Mouse (Mus musculus): ENCODE data around the gene Abcg3. TPM values are rescaled to one million over a fixed set of nuclear protein-coding genes. Genes with fewer than 3 reads are reported as not detected.
"Not testable (repeated sequence)": the region's sequence is repeated elsewhere in the genome, so short reads cannot be mapped to it uniquely, and the experiment has no call there.

Abcg3 gene
- polyA plus RNA-seq, 1 experiment: 17.2 TPM

- no peak overlapping the region for H3K4me3 ChIP-seq (ENCODE audit: control insufficient read depth, insufficient read depth, low read length)
- H3K27me3 ChIP-seq (ENCODE audit: control insufficient read depth, insufficient read depth, low read length): no peaks in the 10 kb centered on the region
- peaks cover 32% of the 10 kb centered on the region for H3K36me3 ChIP-seq (ENCODE audit: control insufficient read depth, insufficient read depth, low read length)
- peaks cover 21% of the 10 kb centered on the region for H3K4me1 ChIP-seq (replicated peaks; ENCODE audit: control insufficient read depth, insufficient read depth, low read length)
- 9% methylated on average over 2 of the region's 2 CpGs for WGBS
- peak overlapping the region; percentile 73 for H3K27ac ChIP-seq (ENCODE audit: control insufficient read depth, insufficient read depth, low read length)
- DNase-seq: peak; percentile 46
- TF ChIP-seq POLR2A (IDR thresholded peaks at IDR 0.05; ENCODE audit: control insufficient read depth, extremely low read depth, insufficient read depth, low read length, poor library complexity): no peak
- TF ChIP-seq CTCF (IDR thresholded peaks at IDR 0.05; ENCODE audit: borderline replicate concordance, control insufficient read depth, extremely low read depth, insufficient read depth, low read length, poor library complexity): no peak
These were observed 3.4 kb downstream of the Abcg3 start for GRCm38 (mm10) chr5:104979040-104979513.

- DNase-seq: no peak
- no peak for TF ChIP-seq POLR2A (IDR thresholded peaks at IDR 0.05; ENCODE audit: control insufficient read depth, extremely low read depth, insufficient read depth, low read length, poor library complexity)
- TF ChIP-seq CTCF (IDR thresholded peaks at IDR 0.05; ENCODE audit: borderline replicate concordance, control insufficient read depth, extremely low read depth, insufficient read depth, low read length, poor library complexity): no peak
- H3K36me3 ChIP-seq (ENCODE audit: control insufficient read depth, insufficient read depth, low read length): peaks cover 48% of the 10 kb centered on the region
- WGBS: 21% methylated on average over 2 of the region's 2 CpGs
- H3K4me3 ChIP-seq (ENCODE audit: control insufficient read depth, insufficient read depth, low read length): no peak overlapping the region
- H3K4me1 ChIP-seq (replicated peaks; ENCODE audit: control insufficient read depth, insufficient read depth, low read length): peaks cover 7% of the 10 kb centered on the region
- H3K27ac ChIP-seq (ENCODE audit: control insufficient read depth, insufficient read depth, low read length): peak overlapping the region; percentile 67
- no peaks in the 10 kb centered on the region for H3K27me3 ChIP-seq (ENCODE audit: control insufficient read depth, insufficient read depth, low read length)
These were observed 24.3 kb downstream of the Abcg3 start for GRCm38 (mm10) chr5:104958141-104958793.

GRCm38 (mm10) chr5:104955208-104955607 is 27.3 kb downstream of the Abcg3 start:
- peaks cover 39% of the 10 kb centered on the region for H3K36me3 ChIP-seq (ENCODE audit: control insufficient read depth, insufficient read depth, low read length)
- H3K4me3 ChIP-seq (ENCODE audit: control insufficient read depth, insufficient read depth, low read length): no peak overlapping the region
- TF ChIP-seq CTCF (IDR thresholded peaks at IDR 0.05; ENCODE audit: borderline replicate concordance, control insufficient read depth, extremely low read depth, insufficient read depth, low read length, poor library complexity): no peak
- no peak for TF ChIP-seq POLR2A (IDR thresholded peaks at IDR 0.05; ENCODE audit: control insufficient read depth, extremely low read depth, insufficient read depth, low read length, poor library complexity)
- no peak for DNase-seq
- 93% methylated on average over 3 of the region's 3 CpGs for WGBS
- no peaks in the 10 kb centered on the region for H3K27me3 ChIP-seq (ENCODE audit: control insufficient read depth, insufficient read depth, low read length)
- H3K4me1 ChIP-seq (replicated peaks; ENCODE audit: control insufficient read depth, insufficient read depth, low read length): peaks cover 7% of the 10 kb centered on the region
- no peak overlapping the region for H3K27ac ChIP-seq (ENCODE audit: control insufficient read depth, insufficient read depth, low read length)

- Histone ChIP-seq H3K27ac (ENCODE audit: control insufficient read depth, insufficient read depth, low read length) (no peak overlapping the region; the same call in 1 of the 2 replicates), H3K4me1 (replicated peaks; ENCODE audit: control insufficient read depth, insufficient read depth, low read length) (no peaks in the 10 kb centered on the region; the same call in 1 of the 2 replicates), H3K4me3 (ENCODE audit: control insufficient read depth, insufficient read depth, low read length) (no peak overlapping the region), H3K27me3 (ENCODE audit: control insufficient read depth, insufficient read depth, low read length) (no peaks in the 10 kb centered on the region), H3K36me3 (ENCODE audit: control insufficient read depth, insufficient read depth, low read length) (peaks cover 42% of the 10 kb centered on the region)
- 94% methylated on average over 1 of the region's 1 CpGs for WGBS
- TF ChIP-seq POLR2A (IDR thresholded peaks at IDR 0.05; ENCODE audit: control insufficient read depth, extremely low read depth, insufficient read depth, low read length, poor library complexity) (no peak), CTCF (IDR thresholded peaks at IDR 0.05; ENCODE audit: borderline replicate concordance, control insufficient read depth, extremely low read depth, insufficient read depth, low read length, poor library complexity) (no peak)
- no peak for DNase-seq
These were observed 35.6 kb downstream of the Abcg3 start for GRCm38 (mm10) chr5:104946951-104947350.

- Histone ChIP-seq H3K27me3 (ENCODE audit: control insufficient read depth, insufficient read depth, low read length) (no peaks in the 10 kb centered on the region), H3K36me3 (ENCODE audit: control insufficient read depth, insufficient read depth, low read length) (peaks cover 17% of the 10 kb centered on the region), H3K4me3 (ENCODE audit: control insufficient read depth, insufficient read depth, low read length) (no peak overlapping the region), H3K4me1 (replicated peaks; ENCODE audit: control insufficient read depth, insufficient read depth, low read length) (no peaks in the 10 kb centered on the region), H3K27ac (ENCODE audit: control insufficient read depth, insufficient read depth, low read length) (no peak overlapping the region)
- 98% methylated on average over 7 of the region's 7 CpGs for WGBS
- TF ChIP-seq POLR2A (IDR thresholded peaks at IDR 0.05; ENCODE audit: control insufficient read depth, extremely low read depth, insufficient read depth, low read length, poor library complexity) (no peak), CTCF (IDR thresholded peaks at IDR 0.05; ENCODE audit: borderline replicate concordance, control insufficient read depth, extremely low read depth, insufficient read depth, low read length, poor library complexity) (no peak)
- no peak for DNase-seq
These were observed 48.4 kb downstream of the Abcg3 start for GRCm38 (mm10) chr5:104934148-104934547.

GRCm38 (mm10) chr5:104906556-104906955 is 76.0 kb downstream of the Abcg3 start:
- not testable (repeated sequence) for DNase-seq; H3K27ac ChIP-seq (ENCODE audit: control insufficient read depth, insufficient read depth, low read length); H3K27me3 ChIP-seq (ENCODE audit: control insufficient read depth, insufficient read depth, low read length); H3K4me3 ChIP-seq (ENCODE audit: control insufficient read depth, insufficient read depth, low read length); H3K4me1 ChIP-seq (replicated peaks; ENCODE audit: control insufficient read depth, insufficient read depth, low read length); H3K36me3 ChIP-seq (ENCODE audit: control insufficient read depth, insufficient read depth, low read length)
- 96% methylated on average over 5 of the region's 5 CpGs for WGBS

Other genes with a start within 250 kb of the Abcg3 start
- 0.54 and 1.4 TPM in 2 replicates for gene Zfp951, start 122.6 kb downstream of the Abcg3 start, polyA plus RNA-seq (2012; rRNA removed)
- gene Gbp9, start 156.8 kb upstream of the Abcg3 start, polyA plus RNA-seq (2012; rRNA removed): 19.9 and 20.6 TPM in 2 replicates
- gene Gbp8, start 156.8 kb upstream of the Abcg3 start, polyA plus RNA-seq (2012; rRNA removed): 67.9 and 78.9 TPM in 2 replicates
- 126 and 130 TPM in 2 replicates for gene Gbp4, start 156.9 kb upstream of the Abcg3 start, polyA plus RNA-seq (2012; rRNA removed)

Measured in thymus, adult 2 months (tissue).